Mouse (Mus musculus): Measurements from ENCODE around the gene Mrps27.

The Mrps27 gene

DNA sequence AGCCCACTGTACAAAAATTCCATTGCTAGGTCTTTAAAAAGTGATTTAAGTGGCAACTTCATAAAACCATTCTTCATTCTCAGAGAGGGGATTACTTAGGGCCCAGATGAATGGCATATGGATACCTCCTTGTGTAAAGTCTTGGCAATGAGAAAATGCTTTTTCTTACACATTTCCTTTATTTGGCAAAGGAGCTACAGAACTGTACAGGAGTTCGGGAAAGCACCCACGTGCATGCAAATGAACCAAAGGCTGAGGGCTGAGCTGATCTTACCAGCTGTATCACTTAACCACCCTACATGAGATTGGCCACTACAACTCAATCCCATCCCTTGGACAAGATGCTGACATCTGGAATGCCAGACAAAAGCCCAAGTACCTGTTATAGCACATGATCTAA, 95.6 kb downstream of the Mrps27 start:
- no peak for DNase-seq (ENCODE audit: low read depth, low spot score)

DNA sequence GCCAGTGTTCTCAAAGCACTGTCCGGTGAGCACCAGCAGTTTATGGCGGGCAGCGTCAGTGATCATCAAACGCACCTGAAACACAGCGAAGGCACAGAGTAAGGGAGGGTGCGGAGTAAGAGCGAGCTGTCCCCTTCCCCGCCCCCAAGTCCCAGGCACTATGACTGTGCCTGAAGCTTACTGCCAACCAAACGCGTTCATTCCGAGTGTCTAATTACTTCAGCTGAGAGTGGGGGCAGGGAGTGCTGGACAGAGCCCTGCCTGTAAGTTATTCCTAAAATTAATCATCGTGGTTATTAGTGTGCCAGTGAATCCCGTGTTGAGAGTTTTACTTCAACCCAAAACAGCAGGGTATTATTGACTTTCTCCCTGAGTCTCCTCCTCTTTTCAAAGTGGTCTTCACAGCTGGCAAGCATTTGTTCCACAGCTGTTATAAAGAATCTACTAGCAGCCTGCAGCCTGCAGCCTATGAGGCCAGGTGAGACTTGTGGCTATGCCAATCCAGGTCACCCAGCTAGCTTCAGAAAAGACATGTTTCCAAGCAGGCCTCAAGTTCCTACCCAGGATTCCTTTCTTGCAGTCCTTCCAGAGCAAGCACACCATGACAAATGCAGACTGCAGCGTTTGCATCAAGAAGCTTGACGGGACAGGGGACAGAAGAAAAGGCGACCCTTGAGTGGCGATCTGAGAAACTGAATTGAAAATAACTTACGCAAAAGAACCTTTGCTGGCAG, 97.3 kb downstream of the Mrps27 start:
- DNase-seq (ENCODE audit: low read depth, low spot score): peak; percentile 35

DNA sequence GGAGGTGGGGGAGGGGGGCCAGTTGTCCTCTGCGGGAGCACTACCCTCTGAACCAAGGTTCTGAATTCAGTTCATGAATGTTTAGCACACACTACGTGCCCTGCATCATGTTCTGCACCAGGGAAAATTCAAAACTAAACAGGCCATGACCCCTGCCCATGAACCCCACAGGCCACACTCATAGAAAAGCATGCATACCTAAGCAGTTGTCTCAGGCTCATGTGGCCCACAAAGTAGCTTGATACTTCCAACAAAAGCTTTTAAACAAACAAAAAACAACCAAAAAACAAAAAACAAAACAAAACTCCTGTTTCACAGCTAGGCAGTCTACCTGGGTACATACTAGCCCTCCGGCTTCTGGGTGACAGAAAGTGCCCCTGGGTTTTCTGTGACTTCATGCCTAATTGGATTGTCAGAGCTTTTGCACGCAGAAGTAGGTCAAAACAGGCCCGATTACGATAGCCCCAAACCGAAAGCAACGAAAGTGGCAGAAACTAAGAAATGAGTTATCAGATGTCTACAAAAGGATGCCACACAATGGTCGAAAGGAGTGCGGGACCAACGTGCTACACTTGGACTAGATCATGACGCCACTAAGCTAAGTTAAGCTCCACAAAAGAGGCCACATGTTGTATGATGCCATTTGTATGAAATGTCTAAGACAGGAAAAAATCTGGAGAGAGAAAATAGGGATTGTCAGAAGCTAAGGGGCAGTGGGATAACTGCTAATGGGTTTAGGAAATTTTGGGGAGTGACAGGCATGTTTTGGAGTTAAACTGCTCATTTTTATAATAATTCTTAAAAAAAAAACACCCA, 98.1 kb downstream of the Mrps27 start:
- DNase-seq (ENCODE audit: low read depth, low spot score): no peak

DNA sequence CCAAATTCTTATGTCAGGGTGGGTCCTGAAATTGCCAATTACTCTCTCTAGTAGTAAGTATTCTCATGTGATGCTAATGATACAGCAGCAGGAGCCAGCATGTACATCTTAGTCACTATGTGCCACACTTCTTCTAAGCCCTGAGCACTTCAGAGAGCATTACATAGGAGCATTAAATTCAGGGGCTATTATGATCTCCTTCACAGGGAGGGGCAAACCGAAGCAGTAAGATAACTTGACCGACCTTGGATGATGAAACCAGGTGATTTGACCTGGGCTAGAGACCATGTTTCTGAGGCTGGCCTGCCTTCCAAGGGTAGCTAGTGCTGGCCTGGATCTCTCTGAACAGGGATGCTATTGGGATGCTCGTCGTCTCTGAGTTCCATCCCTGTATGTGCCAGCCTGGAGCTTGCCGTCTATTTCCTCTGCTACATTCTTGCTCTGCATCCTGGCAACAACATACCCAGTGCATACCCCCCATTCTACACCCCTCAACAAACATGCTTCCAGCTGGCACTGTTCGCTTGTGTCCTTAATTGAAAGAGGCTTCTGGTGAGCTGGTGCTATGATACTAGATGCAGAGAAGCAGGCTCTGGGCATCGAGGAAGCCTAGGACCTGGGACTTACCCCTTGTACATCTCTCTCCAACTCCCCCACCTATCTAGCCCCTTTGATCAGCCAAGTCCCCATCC, 99.0 kb downstream of the Mrps27 start:
- no peak for DNase-seq (ENCODE audit: low read depth, low spot score)

DNA sequence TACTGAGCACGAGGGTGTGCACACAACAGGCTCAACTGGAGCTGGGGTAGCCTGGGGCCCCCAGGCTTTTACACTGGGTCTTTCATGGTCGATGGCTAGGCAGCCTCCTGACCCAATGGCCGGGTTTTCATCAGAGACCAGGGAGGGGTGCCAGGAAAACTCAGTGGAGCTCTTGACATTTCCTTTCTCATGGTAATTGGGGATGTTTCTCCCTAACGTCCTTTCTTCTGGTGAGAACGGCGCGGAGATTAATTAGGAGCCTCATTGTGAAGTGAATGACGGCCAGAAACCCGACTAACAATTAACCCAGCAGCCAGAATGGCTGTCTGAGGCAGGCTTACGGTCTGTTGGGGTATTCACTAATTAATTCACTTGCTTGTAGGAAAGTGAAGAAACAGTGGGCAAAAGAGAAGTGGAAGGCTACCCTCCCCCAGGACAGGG, 99.9 kb downstream of the Mrps27 start:
- DNase-seq (ENCODE audit: low read depth, low spot score): no peak

DNA sequence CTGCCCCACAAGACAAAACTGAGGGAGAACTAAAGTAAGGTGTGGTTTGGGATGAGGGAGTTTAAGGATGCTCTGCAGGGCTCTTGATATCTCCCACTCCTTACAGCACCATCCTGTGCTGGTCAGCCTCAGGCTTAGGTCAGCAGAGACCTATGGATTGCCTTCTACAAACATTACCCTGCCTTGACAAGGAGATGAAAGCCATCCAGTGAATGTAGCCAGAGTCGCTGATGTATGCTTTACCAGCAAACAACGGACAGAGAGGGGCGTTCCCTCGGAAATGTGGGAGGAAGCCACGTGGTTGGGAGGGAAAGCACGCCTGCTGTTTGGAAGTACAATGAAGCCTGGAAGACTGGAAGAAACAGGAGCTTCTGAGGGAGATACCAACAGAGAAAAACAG, 100.3 kb downstream of the Mrps27 start:
- DNase-seq (ENCODE audit: low read depth, low spot score): no peak

DNA sequence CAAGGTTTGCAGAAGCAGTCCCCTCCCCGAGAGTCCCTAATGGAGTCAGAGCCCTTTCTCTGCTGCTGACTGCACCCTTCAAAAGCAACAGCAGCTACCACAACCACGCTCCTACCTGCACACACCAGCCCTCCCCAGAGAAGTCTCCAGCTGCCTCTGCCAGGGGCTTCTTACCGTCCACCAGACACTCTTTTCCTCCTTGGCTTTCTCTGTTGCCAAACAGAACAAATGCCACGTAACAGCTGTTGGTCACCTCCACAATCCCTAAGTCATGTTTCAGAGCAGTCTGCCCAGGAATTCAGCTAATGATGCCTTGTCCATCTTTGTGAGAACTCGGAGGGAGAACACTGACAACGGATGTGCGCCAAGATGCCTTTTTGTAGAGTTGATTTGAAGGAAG, 102.4 kb downstream of the Mrps27 start:
- DNase-seq (ENCODE audit: low read depth, low spot score): no peak

DNA sequence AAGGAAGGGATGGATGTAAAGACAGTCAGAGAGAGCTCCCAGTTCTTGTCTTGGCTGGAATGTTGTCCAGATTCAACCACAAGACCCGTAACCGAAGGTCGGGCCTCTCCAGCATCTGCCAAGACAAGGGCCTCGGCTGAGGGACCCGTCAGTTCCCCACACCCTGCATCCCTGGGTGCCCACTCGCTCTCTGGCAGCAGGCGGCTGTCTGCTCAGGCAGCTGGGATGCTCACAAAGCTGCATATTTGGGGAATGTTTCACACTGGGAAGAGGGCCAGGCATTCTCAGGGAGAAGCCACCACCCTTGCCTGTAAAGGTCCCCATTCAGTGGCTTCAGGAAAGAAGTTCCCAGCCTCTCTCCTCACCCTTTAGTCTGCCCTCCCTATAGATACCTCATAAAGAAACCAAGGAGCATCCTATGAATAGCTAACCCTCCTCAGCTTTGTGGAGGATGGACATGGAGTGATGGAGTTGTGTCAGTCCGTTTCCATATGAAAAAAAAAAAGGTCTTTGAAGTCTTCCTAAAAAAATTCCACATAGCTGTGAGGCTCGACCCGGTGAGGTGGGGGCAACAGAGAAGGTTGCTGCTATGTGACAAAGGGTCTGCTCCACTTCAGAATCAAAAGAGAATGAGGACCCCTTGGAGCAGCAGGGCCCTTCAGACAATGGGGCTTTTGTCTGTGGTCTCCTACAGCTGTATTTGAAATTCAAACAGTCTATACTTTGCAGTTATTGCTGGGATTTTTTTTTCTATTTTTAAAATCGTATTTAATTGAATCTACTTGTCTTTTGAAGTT, 103.0 kb downstream of the Mrps27 start:
- peak; percentile 90 for DNase-seq (ENCODE audit: low read depth, low spot score)

DNA sequence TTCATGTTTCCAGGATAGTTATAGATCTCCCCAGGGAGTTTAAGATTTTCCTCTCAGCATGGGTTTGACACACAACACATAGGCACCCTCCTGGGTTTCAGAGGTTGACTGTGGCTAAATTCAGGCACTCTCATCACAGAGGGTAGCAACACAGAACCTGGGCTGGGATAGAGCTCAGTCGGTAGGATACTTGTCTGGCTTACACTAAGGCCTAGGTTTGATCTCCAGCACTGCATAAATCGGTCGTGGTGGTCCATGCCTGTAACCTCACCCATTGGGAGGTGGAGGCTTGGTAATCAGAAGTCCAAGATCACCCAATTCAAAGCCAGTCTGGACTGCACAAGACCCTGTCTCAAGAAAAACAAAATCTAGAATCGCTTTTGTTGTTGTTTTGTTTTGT, 103.7 kb downstream of the Mrps27 start:
- DNase-seq (ENCODE audit: low read depth, low spot score): no peak

DNA sequence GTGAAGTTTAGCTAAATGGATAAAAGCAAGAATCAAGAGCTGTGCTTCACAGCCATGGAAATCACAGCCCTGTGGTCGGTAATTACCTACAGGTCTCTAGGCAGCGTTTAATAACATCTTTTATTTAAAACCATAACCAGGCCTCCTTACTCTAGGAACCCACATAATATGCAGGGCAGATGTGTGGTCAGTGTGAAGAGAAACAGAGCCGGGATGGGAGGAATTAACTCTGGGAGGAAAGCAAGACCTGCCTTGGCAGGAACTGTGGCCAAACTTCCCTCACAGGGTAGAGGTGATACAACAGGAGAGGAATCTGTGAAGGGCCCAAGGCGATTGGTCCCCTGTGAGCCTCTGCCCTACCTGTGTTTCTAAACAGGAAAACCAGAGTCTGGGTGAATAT, 105.0 kb downstream of the Mrps27 start:
- no peak for DNase-seq (ENCODE audit: low read depth, low spot score)

DNA sequence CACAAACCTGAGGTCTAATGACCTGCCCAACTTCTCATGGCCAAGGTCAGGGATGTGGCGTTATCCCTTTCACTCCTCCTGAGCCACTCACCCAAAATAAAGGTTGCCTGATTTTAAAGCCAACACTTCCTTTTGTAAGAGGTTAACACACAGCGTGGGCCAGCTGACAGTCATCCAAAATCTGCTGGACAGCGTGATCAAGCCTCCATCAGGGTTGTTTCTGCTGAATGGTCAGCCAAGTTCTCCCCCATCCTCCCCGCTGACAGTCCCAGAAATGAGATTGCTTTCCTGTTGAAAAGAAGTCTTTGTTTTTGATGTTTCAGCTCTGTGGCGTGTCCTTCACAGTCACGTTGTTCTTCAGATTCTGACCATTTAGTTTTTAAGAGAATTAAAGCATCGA, 106.2 kb downstream of the Mrps27 start:
- DNase-seq (ENCODE audit: low read depth, low spot score): no peak

DNA sequence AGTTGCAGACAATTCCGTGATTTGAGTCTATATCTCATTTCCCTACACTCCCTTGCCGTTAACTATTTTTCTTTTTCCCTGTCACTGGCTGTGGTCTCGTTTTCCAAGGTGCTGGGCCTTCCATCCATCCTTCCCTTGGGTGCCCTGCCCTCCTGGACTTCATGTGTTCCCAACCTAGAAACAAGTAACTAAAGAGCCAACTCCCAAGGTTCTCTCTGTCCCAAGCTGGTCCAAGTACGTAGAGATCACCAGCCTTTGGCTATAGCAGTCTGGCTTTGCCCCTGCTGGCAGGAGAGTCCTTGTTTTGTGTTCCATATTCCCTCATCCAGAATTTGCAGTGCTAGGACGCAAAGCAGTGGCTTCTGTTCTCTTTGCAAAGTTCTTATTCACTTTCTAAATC, 106.7 kb downstream of the Mrps27 start:
- no peak for DNase-seq (ENCODE audit: low read depth, low spot score)

DNA sequence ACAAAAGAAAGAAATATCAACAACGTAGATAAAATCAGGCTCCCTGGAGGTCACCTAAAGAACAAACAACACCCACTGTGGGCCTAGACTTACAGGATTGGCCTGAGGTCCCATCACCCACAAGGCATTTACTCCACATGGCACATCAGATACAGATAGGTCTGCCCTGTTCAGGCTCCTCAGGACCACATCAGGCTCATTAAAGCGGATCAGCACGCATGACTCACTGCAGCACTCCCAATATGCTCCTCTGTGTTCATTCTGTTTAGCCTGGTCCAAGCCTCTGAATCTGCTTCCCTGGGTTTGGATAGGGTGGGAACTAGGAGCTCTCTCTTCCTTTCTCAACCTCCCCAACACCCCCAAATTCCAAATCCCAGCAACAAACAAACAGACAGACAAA, 107.9 kb downstream of the Mrps27 start:
- DNase-seq (ENCODE audit: low read depth, low spot score): no peak

DNA sequence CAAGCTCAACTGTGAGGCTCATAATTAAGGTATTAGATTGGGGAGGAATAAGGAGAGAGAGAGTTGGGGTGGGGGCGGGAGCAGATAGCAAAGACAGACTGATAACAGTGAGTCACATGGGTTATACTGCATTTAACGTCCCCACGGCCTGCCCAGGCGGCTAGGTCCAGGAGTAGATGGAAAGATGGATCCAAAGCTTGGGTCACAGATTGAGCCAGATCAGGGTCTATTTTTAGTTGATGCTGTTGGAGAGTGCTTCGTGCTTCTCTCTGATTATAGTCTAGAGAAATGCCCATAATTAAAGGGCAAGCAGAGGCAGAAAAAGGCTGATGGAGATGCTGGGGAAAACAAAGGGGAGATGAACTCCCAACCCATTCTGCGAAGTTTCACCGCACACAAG, 110.4 kb downstream of the Mrps27 start:
- DNase-seq (ENCODE audit: low read depth, low spot score): no peak

DNA sequence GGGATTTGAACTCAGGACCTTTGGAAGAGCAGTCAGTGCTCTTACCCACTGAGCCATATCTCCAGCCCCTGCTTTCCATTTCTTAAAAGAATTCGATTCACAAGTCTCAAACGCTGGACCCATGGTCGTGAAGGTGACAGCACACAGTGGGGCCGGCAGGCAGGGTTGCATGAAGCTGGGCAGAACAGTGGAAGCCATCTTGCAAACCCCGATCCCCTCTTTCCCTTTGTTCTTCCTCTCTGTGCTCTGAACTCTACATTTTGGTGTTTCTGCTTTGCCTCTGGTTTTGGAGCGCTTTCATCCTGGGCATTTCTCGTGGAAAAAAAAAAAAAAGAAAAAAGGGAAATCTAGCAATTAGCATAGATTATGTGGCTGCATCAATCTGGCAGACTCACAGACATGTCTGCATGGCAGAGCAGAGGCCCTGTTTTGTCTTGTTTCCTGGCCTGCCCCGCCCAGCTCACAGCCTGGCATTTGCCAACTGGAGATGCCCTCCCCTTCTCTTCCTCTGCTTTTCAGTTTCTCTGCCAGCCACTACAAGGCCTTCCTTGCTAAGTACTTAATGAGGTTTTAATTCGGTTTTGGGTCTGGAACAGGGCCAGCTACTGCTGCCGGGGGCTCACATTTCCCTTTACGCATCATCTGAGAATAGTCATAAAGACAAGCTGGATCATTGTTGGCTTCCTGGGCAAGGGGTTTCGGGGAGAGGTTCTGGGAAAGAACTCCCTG, 114.2 kb downstream of the Mrps27 start:
- no peak for DNase-seq (ENCODE audit: low read depth, low spot score)

DNA sequence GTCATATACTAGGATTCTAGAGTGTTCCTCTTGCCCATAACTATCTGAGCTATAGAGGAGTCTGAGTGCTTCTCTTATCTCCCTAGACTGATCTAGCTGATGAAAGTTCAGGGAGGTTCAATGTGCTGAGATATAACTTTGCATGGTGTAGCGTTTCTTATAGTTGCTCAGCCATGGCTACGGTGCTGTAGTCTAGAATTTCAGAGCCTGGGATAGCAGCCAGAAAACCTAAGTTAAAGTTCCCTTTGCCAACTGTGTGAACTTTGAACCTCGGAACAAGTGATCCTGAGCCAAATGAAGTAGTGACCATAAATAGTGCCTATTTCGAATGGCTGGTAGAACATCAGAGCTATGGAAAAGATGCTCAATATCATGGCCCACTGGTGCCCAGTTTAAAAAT, 115.0 kb downstream of the Mrps27 start:
- DNase-seq (ENCODE audit: low read depth, low spot score): no peak

DNA sequence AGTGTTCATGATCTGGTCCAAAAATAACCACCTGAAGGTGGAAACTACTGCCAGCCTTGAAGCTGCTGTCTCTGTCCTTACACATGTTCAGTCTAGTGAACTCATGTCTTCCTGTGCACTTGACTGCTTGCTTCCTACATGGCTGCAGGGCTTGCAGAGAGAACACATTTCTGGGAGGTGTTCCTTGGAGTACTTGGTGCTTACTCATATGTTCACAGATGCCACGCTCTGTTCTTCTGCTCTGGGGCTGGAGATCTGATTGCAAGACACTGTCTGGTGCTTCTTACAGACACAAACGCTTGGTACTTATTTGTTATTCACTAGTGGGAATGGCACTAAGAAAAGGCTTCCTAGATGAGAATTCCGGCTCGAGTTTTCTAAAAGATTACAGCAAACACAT, 117.3 kb downstream of the Mrps27 start:
- DNase-seq (ENCODE audit: low read depth, low spot score): peak; percentile 8

DNA sequence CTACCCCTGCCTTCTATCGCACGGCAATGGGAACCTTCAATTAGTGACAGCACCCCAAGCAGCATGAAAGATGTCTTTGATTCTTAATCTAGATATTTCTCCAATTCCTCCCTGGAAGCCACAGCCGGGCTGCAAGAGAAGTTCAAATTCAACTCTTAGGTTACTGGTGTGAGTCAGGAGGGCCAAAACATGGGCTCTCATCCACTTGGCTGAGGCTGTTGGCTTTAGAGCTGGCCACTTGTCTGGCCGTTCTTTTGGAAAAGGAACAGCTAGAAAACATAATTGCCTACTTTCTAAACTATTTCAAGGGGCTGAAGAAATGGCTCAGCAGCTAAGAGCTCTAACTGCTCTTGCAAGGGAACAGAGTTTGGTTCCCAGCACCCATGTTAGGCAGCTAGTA, 120.0 kb downstream of the Mrps27 start:
- DNase-seq (ENCODE audit: low read depth, low spot score): no peak

Data from 3T3-L1 (cell line).